Mouse (Mus musculus) ES-Bruce4 (cell line): ENCODE measurements around the gene Yipf1. TPM values are rescaled to one million over a fixed set of nuclear protein-coding genes. Genes with fewer than 3 reads are reported as not detected.

ENCODE experiments used
- H3K27ac ChIP-seq: 2 replicates; pipeline ENCODE4 v1.5.1; 2012; ENCODE audit warnings: low read length, inconsistent platforms; ENCODE audit not compliant: insufficient read depth
- H3K27me3 ChIP-seq: 2 replicates; pipeline ENCODE4 v1.6.1; 2012; ENCODE audit warnings: mild to moderate bottlenecking, low read length, inconsistent platforms; ENCODE audit not compliant: control insufficient read depth, poor library complexity, insufficient read depth, severe bottlenecking
- H3K36me3 ChIP-seq: 2 replicates; pipeline ENCODE4 v1.6.1; 2012; ENCODE audit warnings: inconsistent platforms, mild to moderate bottlenecking, low read length, moderate library complexity; ENCODE audit not compliant: control insufficient read depth, poor library complexity, insufficient read depth, severe bottlenecking
- H3K4me1 ChIP-seq: one replicate; pipeline ENCODE4 v1.8.1; 2011; ENCODE audit warnings: low read length; ENCODE audit not compliant: control insufficient read depth, insufficient read depth
- H3K4me3 ChIP-seq: 2 replicates; pipeline ENCODE4 v1.5.1; 2011; ENCODE audit warnings: low read depth, mild to moderate bottlenecking, low read length
- H3K9ac ChIP-seq: 2 replicates; pipeline ENCODE4 v1.6.1; 2012; ENCODE audit warnings: low read depth, mild to moderate bottlenecking, inconsistent platforms; ENCODE audit not compliant: poor library complexity, severe bottlenecking
- H3K9me3 ChIP-seq: replicated peaks from 2 replicates; pipeline ENCODE4 v1.6.1; 2012; ENCODE audit warnings: mild to moderate bottlenecking, low read length, inconsistent platforms; ENCODE audit not compliant: control insufficient read depth, poor library complexity, insufficient read depth, severe bottlenecking
- CTCF ChIP-seq: IDR thresholded peaks from one replicate; pipeline ENCODE4 v1.8.1; 2011; ENCODE audit warnings: low read depth, low read length
- EP300 ChIP-seq: IDR thresholded peaks from 2 replicates; pipeline ENCODE4 v1.6.1; 2011; ENCODE audit warnings: low read depth, low read length; ENCODE audit not compliant: insufficient read depth
- POLR2A ChIP-seq: IDR thresholded peaks from one replicate; pipeline ENCODE4 v1.8.1; 2011; ENCODE audit warnings: low read length; ENCODE audit not compliant: insufficient read depth
- polyA plus RNA-seq: library from polyadenylated mRNA; stranded (reverse); fragments of >200 nt; gene quantifications from 2 replicates; pipeline ENCODE4 v1.2.4, GENCODE M21; 2011; ENCODE audit warnings: low read depth; ENCODE audit not compliant: missing spikeins, insufficient read depth, insufficient read length

Yipf1 gene
- polyA plus RNA-seq, 1 experiment, result 26.6 TPM

- TF ChIP-seq POLR2A, result no peak
- no peak for TF ChIP-seq CTCF
- TF ChIP-seq EP300, result no peak
- Histone ChIP-seq H3K36me3 (no peaks in the 10 kb centered on the region), H3K27ac (no peak overlapping the region), H3K9ac (no peak overlapping the region), H3K27me3 (no peaks in the 10 kb centered on the region), H3K4me1 (no peaks in the 10 kb centered on the region), H3K9me3 (no peaks in the 10 kb centered on the region), H3K4me3 (no peak overlapping the region)
Measured at GRCm38 (mm10) chr4:107299779-107300340, 14.3 kb upstream of the Yipf1 start.

- Histone ChIP-seq H3K4me1 (no peaks in the 10 kb centered on the region), H3K9me3 (no peaks in the 10 kb centered on the region), H3K36me3 (no peaks in the 10 kb centered on the region), H3K27ac (no peak overlapping the region), H3K4me3 (no peak overlapping the region), H3K9ac (no peak overlapping the region), H3K27me3 (no peaks in the 10 kb centered on the region)
- TF ChIP-seq POLR2A (no peak), EP300 (no peak), CTCF (no peak)
Measured at GRCm38 (mm10) chr4:107300371-107300770, 13.8 kb upstream of the Yipf1 start.

GRCm38 (mm10) chr4:107300902-107301555, 13.1 kb upstream of the Yipf1 start:
- Histone ChIP-seq H3K36me3 (no peaks in the 10 kb centered on the region), H3K27ac (no peak overlapping the region), H3K9me3 (no peaks in the 10 kb centered on the region), H3K4me1 (no peaks in the 10 kb centered on the region), H3K27me3 (no peaks in the 10 kb centered on the region), H3K4me3 (no peak overlapping the region), H3K9ac (no peak overlapping the region)
- no peak for TF ChIP-seq EP300
- TF ChIP-seq POLR2A, result no peak
- no peak for TF ChIP-seq CTCF

- H3K36me3 ChIP-seq, result no peaks in the 10 kb centered on the region
- H3K4me3 ChIP-seq, result no peak overlapping the region
- TF ChIP-seq POLR2A, result no peak
- no peak for TF ChIP-seq CTCF
- TF ChIP-seq EP300, result no peak
- H3K4me1 ChIP-seq, result no peaks in the 10 kb centered on the region
- H3K27ac ChIP-seq, result no peak overlapping the region
- no peaks in the 10 kb centered on the region for H3K27me3 ChIP-seq
- H3K9me3 ChIP-seq, result no peaks in the 10 kb centered on the region
- H3K9ac ChIP-seq, result no peak overlapping the region
Measured at GRCm38 (mm10) chr4:107302221-107302620, 11.9 kb upstream of the Yipf1 start.

GRCm38 (mm10) chr4:107302832-107303231, 11.3 kb upstream of the Yipf1 start:
- H3K9me3 ChIP-seq, result no peaks in the 10 kb centered on the region
- TF ChIP-seq EP300, result no peak
- TF ChIP-seq POLR2A, result no peak
- no peak for TF ChIP-seq CTCF
- H3K4me3 ChIP-seq, result no peak overlapping the region
- H3K27me3 ChIP-seq, result no peaks in the 10 kb centered on the region
- H3K36me3 ChIP-seq, result no peaks in the 10 kb centered on the region
- H3K27ac ChIP-seq, result no peak overlapping the region
- H3K9ac ChIP-seq, result no peak overlapping the region
- H3K4me1 ChIP-seq, result no peaks in the 10 kb centered on the region

GRCm38 (mm10) chr4:107303531-107303930, 10.6 kb upstream of the Yipf1 start:
- no peak overlapping the region for H3K4me3 ChIP-seq
- no peak for TF ChIP-seq POLR2A
- no peak for TF ChIP-seq EP300
- TF ChIP-seq CTCF, result no peak
- no peak overlapping the region for H3K27ac ChIP-seq
- no peaks in the 10 kb centered on the region for H3K27me3 ChIP-seq
- no peaks in the 10 kb centered on the region for H3K36me3 ChIP-seq
- H3K4me1 ChIP-seq, result no peaks in the 10 kb centered on the region
- H3K9ac ChIP-seq, result no peak overlapping the region
- no peaks in the 10 kb centered on the region for H3K9me3 ChIP-seq
